Mouse (Mus musculus) hindbrain, postnatal 0 days (tissue): Measurements from ENCODE around the gene Mtor. TPM values are rescaled to one million over a fixed set of nuclear protein-coding genes. Genes with fewer than 3 reads are reported as not detected.

Experiments
- ATAC-seq: fragments of 200-750 bp; cut with Nextera tagmentation; 2 replicates; pipeline ENCODE4 v1.8.0; 2017; ENCODE audit warnings: mild to moderate bottlenecking, moderate TSS enrichment, moderate library complexity
- DNase-seq: peaks from one replicate; pipeline ENCODE4 v3.0.0-alpha.2; 2015; ENCODE audit warnings: low spot score
- H3K27ac ChIP-seq: fragments of 300-500 bp; sonication (generic); 2 replicates; pipeline ENCODE4 v1.5.1; 2014; ENCODE audit warnings: mild to moderate bottlenecking
- H3K27me3 ChIP-seq: fragments of 300-500 bp; sonication (generic); 2 replicates; pipeline ENCODE4 v1.6.1; 2014; ENCODE audit warnings: low read length, mixed read lengths; ENCODE audit not compliant: insufficient read depth
- H3K36me3 ChIP-seq: fragments of 300-500 bp; sonication (generic); 2 replicates; pipeline ENCODE4 v1.6.1; 2014; ENCODE audit warnings: low read length, mixed read lengths; ENCODE audit not compliant: insufficient read depth
- H3K4me1 ChIP-seq: fragments of 300-500 bp; sonication (generic); 2 replicates; pipeline ENCODE4 v1.6.1; 2014; ENCODE audit warnings: antibody characterized with exemption, low read length, mixed read lengths; ENCODE audit not compliant: insufficient read depth
- H3K4me2 ChIP-seq: fragments of 300-500 bp; sonication (generic); 2 replicates; pipeline ENCODE4 v1.6.1; 2014; ENCODE audit warnings: low read depth, mild to moderate bottlenecking, low read length, moderate library complexity, mixed read lengths
- H3K4me3 ChIP-seq: fragments of 300-500 bp; sonication (generic); 2 replicates; pipeline ENCODE4 v1.5.1; 2014; ENCODE audit warnings: low read length
- H3K9ac ChIP-seq: fragments of 300-500 bp; sonication (generic); replicated peaks from 2 replicates; pipeline ENCODE4 v1.6.1; 2014; ENCODE audit warnings: mild to moderate bottlenecking, low read length, moderate library complexity, mixed read lengths
- H3K9me3 ChIP-seq: fragments of 300-500 bp; sonication (generic); 2 replicates; pipeline ENCODE4 v1.6.1; 2016; ENCODE audit warnings: low read length, mixed read lengths
- CTCF ChIP-seq: IDR thresholded peaks from 2 replicates; pipeline ENCODE4 v1.5.1; 2016; ENCODE audit warnings: antibody characterized with exemption, control low read depth, low read depth
- WGBS: fragments of 180-500 bp; shearing (Covaris S2); extraction: QIAGEN DNeasy Blood & Tissue Kit; methylation state at CpG from one replicate; pipeline ENCODE4 v1.1.7; 2014; 5-methylcytosine and 5-hydroxymethylcytosine counted together
- polyA plus RNA-seq: library from polyadenylated mRNA; unstranded; fragments of >200 nt; fragmentation: Nextera tagmentation; extraction: Ambion mirVana; gene quantifications from 2 replicates; pipeline ENCODE4 v1.2.1, GENCODE M21; 2015
- total RNA-seq: library from RNA; depleted of rRNA; stranded (reverse); fragments of >200 nt; gene quantifications from 2 replicates; pipeline ENCODE4 v1.2.3, GENCODE M21; 2014

The Mtor gene
- total and polyA plus RNA-seq, 2 experiments from 2014 or later, result 29.2 to 58.2 TPM

DNA sequence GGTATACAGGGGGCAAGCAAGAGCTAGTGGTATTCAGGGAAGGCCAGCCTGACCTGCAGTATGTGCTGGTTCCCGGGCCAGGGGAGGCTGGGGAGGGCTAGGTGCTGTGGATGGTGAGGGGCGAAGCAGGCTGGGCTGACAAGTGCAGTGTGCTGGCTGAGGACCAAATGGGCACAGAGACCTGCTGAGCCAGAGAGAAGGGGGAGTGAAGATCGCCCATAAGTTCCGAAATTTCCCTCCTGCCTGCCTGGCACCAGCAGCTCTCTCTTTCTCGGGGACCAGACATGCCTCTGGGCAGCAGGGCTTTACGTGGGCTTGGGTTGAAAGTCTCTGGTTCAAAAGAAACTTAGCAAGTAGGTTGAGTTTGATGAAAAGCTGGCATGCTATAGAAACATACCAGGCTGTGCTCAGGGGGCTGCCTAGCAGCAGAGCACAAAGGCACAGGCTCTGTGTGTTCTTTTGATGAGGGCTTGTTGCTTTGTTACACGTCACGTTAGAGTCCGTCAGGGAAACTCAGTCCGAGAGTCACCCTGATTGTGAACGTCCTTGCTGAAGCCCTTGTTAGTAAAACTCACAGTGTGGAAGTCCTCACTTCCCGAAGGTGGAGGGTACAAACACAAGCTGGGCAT lies 12.4 kb downstream of the Mtor start:
- Histone ChIP-seq H3K36me3 (peaks cover 78% of the 10 kb centered on the region), H3K27ac (peak overlapping the region; percentile 67)
- peak; percentile 87 for ATAC-seq

DNA sequence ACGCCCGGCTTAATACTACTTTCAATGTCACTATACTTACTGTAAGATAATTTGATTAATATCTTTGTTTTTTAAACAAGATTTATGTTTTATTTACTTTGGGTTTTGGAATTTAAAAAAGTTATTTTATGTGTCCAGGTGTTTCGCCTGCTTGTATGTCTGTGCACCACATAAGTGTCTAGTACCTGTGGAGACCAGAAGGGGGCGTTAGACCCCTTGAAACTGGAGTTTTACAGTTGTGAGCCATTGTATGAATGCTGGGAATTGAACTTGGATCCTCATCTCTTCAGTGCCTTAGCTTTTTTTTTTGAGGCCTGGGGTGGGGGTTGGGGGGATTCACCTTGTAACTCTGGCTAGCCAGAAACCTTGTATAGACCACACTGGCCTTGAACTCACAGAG lies 13.4 kb downstream of the Mtor start:
- H3K27ac ChIP-seq, result no peak overlapping the region
- 82% methylated on average over 4 of the region's 4 CpGs for WGBS
- DNase-seq (peak; percentile 33), ATAC-seq (no peak)
- H3K4me1 ChIP-seq, result no peaks in the 10 kb centered on the region
- H3K27me3 ChIP-seq, result no peaks in the 10 kb centered on the region
- peaks cover 74% of the 10 kb centered on the region for H3K36me3 ChIP-seq
- H3K4me2 ChIP-seq, result no peak overlapping the region
- no peaks in the 10 kb centered on the region for H3K9me3 ChIP-seq
- TF ChIP-seq CTCF, result peak; percentile 23; the same call in 1 of the 2 replicates
- H3K4me3 ChIP-seq, result no peak overlapping the region
- no peak overlapping the region for H3K9ac ChIP-seq

More for the DNA sequence above, 12.4 kb downstream of the Mtor start:
- H3K4me2 ChIP-seq, result no peak overlapping the region
- no peaks in the 10 kb centered on the region for H3K4me1 ChIP-seq
- H3K9me3 ChIP-seq, result no peaks in the 10 kb centered on the region
- no peaks in the 10 kb centered on the region for H3K27me3 ChIP-seq
- H3K9ac ChIP-seq, result no peak overlapping the region
- no peak overlapping the region for H3K4me3 ChIP-seq
- no peak for TF ChIP-seq CTCF
- peak; percentile 77 for DNase-seq
- WGBS, result 30% methylated on average over 12 of the region's 12 CpGs

DNA sequence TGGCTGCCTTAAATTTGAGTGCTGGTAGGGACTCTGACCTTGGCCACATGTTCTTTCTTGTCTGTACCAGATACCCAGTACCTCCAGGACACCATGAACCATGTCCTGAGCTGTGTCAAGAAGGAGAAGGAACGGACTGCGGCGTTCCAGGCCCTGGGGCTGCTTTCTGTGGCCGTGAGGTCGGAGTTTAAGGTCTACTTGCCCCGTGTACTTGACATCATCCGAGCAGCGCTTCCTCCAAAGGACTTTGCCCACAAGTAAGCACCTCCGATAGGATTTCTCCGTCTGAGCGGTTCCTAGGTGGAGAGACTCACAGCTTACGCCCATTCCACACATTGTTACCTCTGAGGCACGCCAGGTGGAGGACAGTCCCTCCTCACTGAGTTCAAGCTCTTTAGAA lies 14.3 kb downstream of the Mtor start:
- no peak overlapping the region for H3K27ac ChIP-seq
- no peak overlapping the region for H3K4me2 ChIP-seq
- no peaks in the 10 kb centered on the region for H3K27me3 ChIP-seq
- no peak for TF ChIP-seq CTCF
- no peaks in the 10 kb centered on the region for H3K9me3 ChIP-seq
- DNase-seq (no peak), ATAC-seq (no peak)
- no peak overlapping the region for H3K4me3 ChIP-seq
- no peak overlapping the region for H3K9ac ChIP-seq
- no peaks in the 10 kb centered on the region for H3K4me1 ChIP-seq
- H3K36me3 ChIP-seq, result peaks cover 73% of the 10 kb centered on the region
- WGBS, result 93% methylated on average over 13 of the region's 13 CpGs

DNA sequence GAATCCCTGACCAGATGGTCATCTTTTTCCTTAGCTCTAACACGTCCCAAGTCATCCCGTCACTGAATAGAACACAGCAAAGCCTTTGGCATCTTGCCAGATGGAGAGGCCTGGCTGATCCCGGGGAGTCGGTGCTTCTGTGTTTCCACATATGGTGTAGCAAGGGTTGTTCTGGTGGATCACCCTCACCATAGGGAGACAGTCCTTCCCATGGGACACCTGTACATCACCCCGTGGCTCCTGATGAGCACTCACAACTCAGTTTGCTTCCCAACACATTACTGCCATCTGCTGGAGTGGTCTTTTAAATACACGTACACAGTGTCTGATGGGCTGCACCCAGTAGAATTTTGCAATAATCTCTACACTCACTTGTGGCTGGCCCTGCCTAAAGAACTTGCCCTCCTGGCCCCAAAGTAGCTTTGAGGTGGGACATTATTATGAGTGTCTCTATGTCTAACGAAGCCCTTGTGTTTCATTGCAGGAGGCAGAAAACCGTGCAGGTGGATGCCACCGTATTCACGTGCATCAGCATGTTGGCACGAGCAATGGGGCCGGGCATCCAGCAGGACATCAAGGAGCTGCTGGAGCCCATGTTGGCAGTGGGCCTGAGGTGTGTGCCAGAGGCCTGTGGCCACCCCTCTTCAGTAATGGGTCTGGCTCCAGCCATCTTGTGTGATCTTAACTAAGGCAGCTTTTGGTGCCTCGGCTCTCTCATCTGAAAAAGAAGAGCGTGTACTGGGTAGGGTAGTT lies 15.0 kb downstream of the Mtor start:
- H3K27ac ChIP-seq, result no peak overlapping the region
- no peak overlapping the region for H3K9ac ChIP-seq
- H3K4me1 ChIP-seq, result no peaks in the 10 kb centered on the region
- DNase-seq (peak; percentile 70), ATAC-seq (peak; percentile 39; the same call in 1 of the 2 replicates)
- TF ChIP-seq CTCF, result peak; percentile 74
- H3K36me3 ChIP-seq, result peaks cover 72% of the 10 kb centered on the region
- no peaks in the 10 kb centered on the region for H3K9me3 ChIP-seq
- no peak overlapping the region for H3K4me3 ChIP-seq
- no peak overlapping the region for H3K4me2 ChIP-seq
- H3K27me3 ChIP-seq, result no peaks in the 10 kb centered on the region
- 49% methylated on average over 14 of the region's 14 CpGs for WGBS

DNA sequence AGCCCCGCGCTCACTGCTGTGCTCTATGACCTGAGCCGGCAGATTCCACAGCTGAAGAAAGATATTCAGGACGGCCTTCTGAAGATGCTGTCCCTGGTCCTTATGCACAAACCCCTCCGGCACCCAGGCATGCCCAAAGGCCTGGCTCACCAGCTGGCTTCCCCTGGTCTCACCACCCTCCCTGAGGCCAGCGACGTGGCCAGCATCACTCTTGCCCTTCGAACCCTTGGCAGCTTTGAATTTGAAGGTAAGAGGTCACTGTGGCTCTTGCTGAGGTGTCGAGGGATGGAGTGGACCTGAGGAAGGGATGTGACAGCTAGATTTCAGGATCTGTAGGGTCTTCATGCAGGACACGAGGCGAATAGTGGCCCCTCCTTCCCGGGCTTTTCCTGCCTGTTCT lies 15.9 kb downstream of the Mtor start:
- H3K4me1 ChIP-seq, result no peaks in the 10 kb centered on the region
- no peak overlapping the region for H3K4me2 ChIP-seq
- 95% methylated on average over 12 of the region's 12 CpGs for WGBS
- peaks cover 74% of the 10 kb centered on the region for H3K36me3 ChIP-seq
- H3K27ac ChIP-seq, result no peak overlapping the region
- H3K9ac ChIP-seq, result no peak overlapping the region
- no peak for TF ChIP-seq CTCF
- no peak overlapping the region for H3K4me3 ChIP-seq
- no peaks in the 10 kb centered on the region for H3K9me3 ChIP-seq
- no peak for ATAC-seq
- H3K27me3 ChIP-seq, result no peaks in the 10 kb centered on the region
- DNase-seq, result no peak

DNA sequence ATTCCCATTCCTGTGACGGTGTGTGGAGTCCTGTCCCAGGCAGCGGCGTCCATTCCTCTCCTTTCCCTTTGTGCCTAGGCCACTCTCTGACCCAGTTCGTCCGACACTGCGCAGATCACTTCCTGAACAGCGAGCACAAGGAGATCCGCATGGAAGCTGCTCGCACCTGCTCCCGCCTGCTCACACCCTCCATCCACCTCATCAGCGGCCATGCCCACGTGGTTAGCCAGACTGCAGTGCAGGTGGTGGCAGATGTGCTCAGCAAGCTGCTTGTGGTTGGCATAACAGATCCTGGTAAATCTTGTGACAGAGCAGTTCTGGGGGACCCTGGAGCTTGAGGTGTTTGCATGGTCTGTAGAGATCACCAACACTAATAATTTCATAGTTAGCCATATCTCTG lies 16.5 kb downstream of the Mtor start:
- DNase-seq (no peak), ATAC-seq (no peak)
- TF ChIP-seq CTCF, result no peak
- H3K9me3 ChIP-seq, result no peaks in the 10 kb centered on the region
- no peak overlapping the region for H3K4me2 ChIP-seq
- H3K4me3 ChIP-seq, result no peak overlapping the region
- no peak overlapping the region for H3K27ac ChIP-seq
- peaks cover 74% of the 10 kb centered on the region for H3K36me3 ChIP-seq
- H3K27me3 ChIP-seq, result no peaks in the 10 kb centered on the region
- 84% methylated on average over 12 of the region's 12 CpGs for WGBS
- H3K4me1 ChIP-seq, result no peaks in the 10 kb centered on the region
- H3K9ac ChIP-seq, result no peak overlapping the region

DNA sequence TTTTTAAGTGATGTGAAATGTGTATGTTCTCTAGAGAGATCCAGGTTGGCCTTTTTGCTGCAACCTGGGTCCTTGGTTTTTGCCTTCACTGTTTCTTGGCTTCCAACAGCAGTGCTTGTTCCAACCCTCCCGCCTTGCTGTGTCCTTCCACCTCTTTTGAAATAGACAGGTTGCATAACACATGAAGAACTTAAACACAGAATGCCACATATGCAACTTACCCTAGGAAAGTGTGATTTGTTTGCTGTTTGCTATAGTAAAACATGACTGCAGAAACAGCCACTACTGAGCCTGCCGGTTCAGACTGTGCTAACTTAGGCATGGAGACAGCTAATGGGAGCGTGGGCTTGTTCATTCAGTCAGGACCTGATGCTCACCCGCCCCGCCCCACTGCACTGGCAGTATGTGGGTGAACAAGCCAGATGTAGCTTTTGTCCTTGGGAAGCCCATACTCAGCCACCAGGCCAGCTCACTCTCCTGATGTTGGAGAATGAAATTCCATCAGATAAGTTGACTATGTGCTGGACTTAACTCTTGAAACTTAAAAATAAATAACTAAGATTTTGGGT lies 18.2 kb downstream of the Mtor start:
- TF ChIP-seq CTCF, result no peak

More for the DNA sequence above, 18.2 kb downstream of the Mtor start:
- H3K36me3 ChIP-seq, result peaks cover 86% of the 10 kb centered on the region
- H3K4me3 ChIP-seq, result no peak overlapping the region
- DNase-seq, result no peak
- H3K27me3 ChIP-seq, result no peaks in the 10 kb centered on the region
- H3K27ac ChIP-seq, result no peak overlapping the region
- H3K9ac ChIP-seq, result no peak overlapping the region
- ATAC-seq, result no peak
- no peaks in the 10 kb centered on the region for H3K9me3 ChIP-seq
- no peaks in the 10 kb centered on the region for H3K4me1 ChIP-seq
- WGBS, result 90% methylated on average over 5 of the region's 5 CpGs
- no peak overlapping the region for H3K4me2 ChIP-seq
